Mouse (Mus musculus) subcutaneous adipose tissue, adult 2 months (tissue): Measurements from ENCODE around the gene Stxbp3. TPM values are rescaled to one million over a fixed set of nuclear protein-coding genes. Genes with fewer than 3 reads are reported as not detected.

Experiments
- polyA plus RNA-seq: library from polyadenylated mRNA; depleted of rRNA; stranded (reverse); fragments of >200 nt; gene quantifications from 2 replicates; pipeline ENCODE4 v1.2.3, GENCODE M21; 2012; ENCODE audit warnings: low replicate concordance; rRNA removed

Gene Stxbp3
- 15.4 and 16.0 TPM in 2 replicates for polyA plus RNA-seq

DNA sequence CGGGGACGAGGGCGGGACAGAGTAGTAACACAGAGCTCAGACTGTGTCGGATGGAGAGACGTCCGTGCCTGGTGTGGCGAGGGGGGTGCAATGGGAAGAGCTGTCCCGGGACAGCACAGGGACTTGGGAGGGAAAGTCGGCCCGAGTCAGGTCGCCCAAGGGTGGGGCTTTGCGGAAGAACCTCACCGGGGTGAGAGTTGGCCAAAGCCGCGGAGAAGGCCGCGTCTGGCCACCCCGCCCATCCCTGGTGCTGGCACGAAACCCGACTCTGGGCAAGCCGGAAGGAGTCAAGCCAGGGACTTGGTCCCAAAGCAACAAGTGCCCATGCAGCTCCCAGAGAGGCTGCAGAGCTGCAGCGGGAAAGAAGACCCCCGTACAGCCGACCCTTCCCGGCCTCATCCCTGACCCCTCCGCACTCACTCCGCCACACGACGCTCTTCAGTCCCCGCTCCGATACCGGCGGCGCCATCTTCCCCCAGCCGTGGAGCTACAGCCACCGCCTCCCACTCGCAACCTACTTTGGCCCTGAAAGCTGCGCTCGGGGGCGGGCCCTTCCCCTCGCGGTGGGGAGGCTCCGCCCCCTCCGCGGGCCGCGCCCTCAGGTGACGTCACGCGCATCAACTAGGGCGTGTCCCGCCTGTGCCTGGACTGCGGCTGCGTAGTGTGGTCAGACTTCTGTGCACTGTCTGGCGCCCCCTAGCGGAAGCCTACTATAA, at the start of gene Stxbp3:
Gene Stxbp3 (minus strand): TSS at position 527 of the 716 bp plus-strand sequence.

DNA sequence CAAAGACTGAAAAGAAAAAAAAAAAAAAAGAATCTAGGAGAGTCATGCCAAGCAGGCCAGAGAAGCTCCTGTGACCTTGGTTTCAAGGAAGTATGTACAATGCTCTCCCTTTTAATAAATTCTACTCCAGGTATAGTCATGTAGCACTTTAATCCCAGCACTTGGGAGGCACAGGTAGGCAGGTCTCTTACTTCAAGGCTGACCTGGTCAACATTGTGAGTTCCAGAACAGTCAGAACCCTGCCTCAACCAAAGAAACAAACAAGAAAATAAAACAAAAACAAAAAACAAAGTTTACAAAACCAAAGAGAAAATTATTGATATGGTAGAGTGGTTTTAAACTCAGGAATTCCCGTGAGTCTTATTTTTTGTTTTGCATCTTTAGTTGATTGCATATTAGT, 49.6 kb upstream of the Stxbp3 start, which contains the start of gene Fndc7:
Gene Fndc7 (minus strand): TSS at position 101 of the 400 bp plus-strand sequence.

Other genes with a start within 250 kb of the Stxbp3 start
- 7.1 and 8.7 TPM in 2 replicates for gene Wdr47, start 249.2 kb downstream of the Stxbp3 start, polyA plus RNA-seq
- 28.8 and 47.1 TPM in 2 replicates for gene Clcc1, start 186.6 kb downstream of the Stxbp3 start, polyA plus RNA-seq
- 1.9 and 18.5 TPM in 2 replicates for gene Gpsm2, start 118.2 kb downstream of the Stxbp3 start, polyA plus RNA-seq
- gene Aknad1, start 100.9 kb downstream of the Stxbp3 start, polyA plus RNA-seq = 0.09 and 0.42 TPM in 2 replicates
- 0.43 and 0.93 TPM in 2 replicates for gene Fndc7, start 49.5 kb upstream of the Stxbp3 start, polyA plus RNA-seq
- gene Prpf38b, start 71.2 kb upstream of the Stxbp3 start, polyA plus RNA-seq = 31.7 and 57.2 TPM in 2 replicates
- 0.08 TPM in 1 of 2 replicates, not detected in the other for gene Henmt1, start 99.3 kb upstream of the Stxbp3 start, polyA plus RNA-seq
- gene Gm9857, start 99.9 kb upstream of the Stxbp3 start, polyA plus RNA-seq = 0.90 TPM in 1 of 2 replicates, not detected in the other
- 25.2 and 41.0 TPM in 2 replicates for gene Fam102b, start 187.1 kb upstream of the Stxbp3 start, polyA plus RNA-seq
- not detected in 2 replicates for gene Slc25a54, start 239.9 kb upstream of the Stxbp3 start, polyA plus RNA-seq